Mouse (Mus musculus) embryonic facial prominence, embryonic 15.5 days (tissue): ENCODE results near the gene Lipo2. TPM values are rescaled to one million over a fixed set of nuclear protein-coding genes. Genes with fewer than 3 reads are reported as not detected.
A peak's percentile ranks its signal among the peaks of the same experiment; 100 is the strongest.
"Not testable (repeated sequence)": the region's sequence is repeated elsewhere in the genome, so short reads cannot be mapped to it uniquely, and the experiment has no call there.

Experiments
- ATAC-seq: fragments of 200-750 bp; cut with Nextera tagmentation; 2 replicates; pipeline ENCODE4 v1.8.0; 2017; ENCODE audit warnings: low read depth, moderate TSS enrichment; ENCODE audit not compliant: insufficient number of reproducible peaks, low FRiP score, low TSS enrichment
- H3K27ac ChIP-seq: fragments of 300-500 bp; sonication (generic); replicated peaks from 2 replicates; pipeline ENCODE4 v1.5.1; 2015; ENCODE audit warnings: mild to moderate bottlenecking, inconsistent platforms
- H3K27me3 ChIP-seq: fragments of 300-500 bp; sonication (generic); 2 replicates; pipeline ENCODE4 v1.6.1; 2015; ENCODE audit warnings: inconsistent platforms
- H3K36me3 ChIP-seq: fragments of 300-500 bp; sonication (generic); 2 replicates; pipeline ENCODE4 v1.6.1; 2015; ENCODE audit warnings: mild to moderate bottlenecking, inconsistent platforms
- H3K4me1 ChIP-seq: fragments of 300-500 bp; sonication (generic); 2 replicates; pipeline ENCODE4 v1.6.1; 2015; ENCODE audit warnings: inconsistent platforms
- H3K4me2 ChIP-seq: fragments of 300-500 bp; sonication (generic); replicated peaks from 2 replicates; pipeline ENCODE4 v1.6.1; 2015; ENCODE audit warnings: mild to moderate bottlenecking, inconsistent platforms
- H3K4me3 ChIP-seq: fragments of 300-500 bp; sonication (generic); replicated peaks from 2 replicates; pipeline ENCODE4 v1.5.1; 2015; ENCODE audit warnings: mild to moderate bottlenecking, inconsistent platforms
- H3K9ac ChIP-seq: fragments of 300-500 bp; sonication (generic); 2 replicates; pipeline ENCODE4 v1.6.1; 2015; ENCODE audit warnings: inconsistent platforms
- H3K9me3 ChIP-seq: fragments of 300-500 bp; sonication (generic); replicated peaks from 2 replicates; pipeline ENCODE4 v1.6.1; 2016; ENCODE audit warnings: inconsistent platforms
- WGBS: fragments of 180-500 bp; shearing (Covaris S2); methylation state at CpG from one replicate; pipeline ENCODE4 v1.1.7; 2015; 5-methylcytosine and 5-hydroxymethylcytosine counted together
- polyA plus RNA-seq: library from polyadenylated mRNA; unstranded; fragments of >200 nt; fragmentation: Nextera tagmentation; extraction: Ambion mirVana; gene quantifications from 2 replicates; pipeline ENCODE4 v1.2.1, GENCODE M21; 2015

The Lipo2 gene
- polyA plus RNA-seq, result 0.27 and 0.30 TPM in 2 replicates

DNA sequence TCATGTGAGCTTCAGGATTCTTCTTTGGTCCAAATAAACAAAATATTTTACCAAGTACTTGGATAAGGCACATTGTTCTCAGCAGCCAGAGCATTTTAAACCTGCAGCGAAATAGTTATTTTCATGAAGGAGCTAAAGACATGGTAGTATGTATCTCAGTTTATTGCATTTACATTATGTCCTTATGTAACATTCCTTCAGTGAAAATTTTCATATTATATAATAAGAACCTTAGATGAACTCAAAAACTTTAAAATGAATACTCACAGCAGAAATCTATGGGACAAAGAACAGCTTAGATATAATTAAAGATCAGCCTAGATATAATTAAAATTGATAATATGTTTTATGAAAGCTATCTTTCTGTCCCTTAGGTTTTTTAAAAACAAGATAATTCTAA lies at the start of gene Lipo2:
Lipo2 (minus strand) TSS at position 101 of the 400 bp plus-strand sequence.
- not testable (repeated sequence) for H3K4me2 ChIP-seq, H3K27ac ChIP-seq, H3K36me3 ChIP-seq, H3K27me3 ChIP-seq, H3K4me1 ChIP-seq, H3K9ac ChIP-seq, ATAC-seq, H3K9me3 ChIP-seq, H3K4me3 ChIP-seq
- WGBS, result 96% methylated on average over 1 of the region's 1 CpGs

DNA sequence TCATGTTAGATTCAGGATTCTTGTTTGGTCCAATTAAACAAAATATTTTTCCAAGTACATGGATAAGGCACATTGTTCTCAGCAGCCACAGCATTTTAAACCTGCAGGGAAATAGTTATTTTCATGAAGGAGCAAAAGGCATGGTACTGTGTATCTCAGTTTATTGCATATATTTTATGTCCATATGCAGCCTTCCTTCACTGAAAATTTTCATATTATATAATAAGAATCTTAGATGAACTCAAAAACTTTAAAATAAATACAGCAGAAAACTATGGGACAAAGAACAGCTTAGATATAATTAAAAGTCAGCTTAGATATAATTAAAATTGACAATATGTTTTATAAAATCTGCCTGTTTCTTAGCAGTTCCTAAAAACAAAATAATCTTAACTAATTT lies 36.2 kb upstream of the Lipo2 start, which contains the start of gene Lipo1:
Lipo1 (minus strand) TSS at position 101 of the 400 bp plus-strand sequence.
- not testable (repeated sequence) for H3K9ac ChIP-seq, H3K4me3 ChIP-seq, H3K9me3 ChIP-seq, H3K27me3 ChIP-seq, H3K27ac ChIP-seq, H3K36me3 ChIP-seq, H3K4me2 ChIP-seq, H3K4me1 ChIP-seq, ATAC-seq

DNA sequence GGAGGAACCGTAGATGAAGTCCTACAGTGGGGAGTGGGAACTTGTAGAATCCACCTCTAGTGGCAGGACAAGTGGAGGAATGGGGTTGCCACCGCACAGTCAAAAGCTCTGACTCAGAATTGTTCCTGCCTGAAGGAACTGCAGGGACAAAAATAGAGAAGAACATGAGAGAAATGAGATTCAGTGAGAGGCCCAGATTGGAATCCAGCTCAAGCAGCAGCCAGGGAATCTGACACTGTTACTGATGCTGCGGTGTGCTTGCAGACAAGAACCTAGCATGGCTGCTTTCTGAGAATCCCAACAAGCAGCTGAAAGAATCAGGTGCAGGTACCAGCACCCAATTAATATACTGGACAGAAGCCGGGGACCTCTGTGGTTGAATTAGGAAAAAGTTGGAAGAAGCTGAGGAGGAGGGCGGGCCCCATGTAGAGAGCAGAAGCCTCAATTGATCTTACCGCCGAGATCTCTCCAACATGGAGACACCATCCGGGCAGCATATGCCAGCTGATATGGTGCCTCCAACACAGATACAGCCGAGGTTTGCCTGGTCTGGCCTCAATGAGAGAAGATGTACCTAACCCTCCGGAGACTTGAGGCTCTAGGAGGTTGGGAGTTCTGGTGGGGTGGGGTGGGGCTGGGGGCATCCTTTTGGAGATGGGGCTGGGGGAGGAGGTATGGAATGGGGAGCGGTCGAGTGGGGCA lies 35.6 kb upstream of the Lipo2 start:
- Histone ChIP-seq H3K36me3 (no peaks in the 10 kb centered on the region), H3K4me3 (no peak overlapping the region), H3K9ac (no peak overlapping the region), H3K4me2 (no peak overlapping the region), H3K27ac (no peak overlapping the region), H3K27me3 (no peaks in the 10 kb centered on the region), H3K4me1 (no peaks in the 10 kb centered on the region), H3K9me3 (no peaks in the 10 kb centered on the region)
- no peak for ATAC-seq
- 84% methylated on average over 12 of the region's 12 CpGs for WGBS

DNA sequence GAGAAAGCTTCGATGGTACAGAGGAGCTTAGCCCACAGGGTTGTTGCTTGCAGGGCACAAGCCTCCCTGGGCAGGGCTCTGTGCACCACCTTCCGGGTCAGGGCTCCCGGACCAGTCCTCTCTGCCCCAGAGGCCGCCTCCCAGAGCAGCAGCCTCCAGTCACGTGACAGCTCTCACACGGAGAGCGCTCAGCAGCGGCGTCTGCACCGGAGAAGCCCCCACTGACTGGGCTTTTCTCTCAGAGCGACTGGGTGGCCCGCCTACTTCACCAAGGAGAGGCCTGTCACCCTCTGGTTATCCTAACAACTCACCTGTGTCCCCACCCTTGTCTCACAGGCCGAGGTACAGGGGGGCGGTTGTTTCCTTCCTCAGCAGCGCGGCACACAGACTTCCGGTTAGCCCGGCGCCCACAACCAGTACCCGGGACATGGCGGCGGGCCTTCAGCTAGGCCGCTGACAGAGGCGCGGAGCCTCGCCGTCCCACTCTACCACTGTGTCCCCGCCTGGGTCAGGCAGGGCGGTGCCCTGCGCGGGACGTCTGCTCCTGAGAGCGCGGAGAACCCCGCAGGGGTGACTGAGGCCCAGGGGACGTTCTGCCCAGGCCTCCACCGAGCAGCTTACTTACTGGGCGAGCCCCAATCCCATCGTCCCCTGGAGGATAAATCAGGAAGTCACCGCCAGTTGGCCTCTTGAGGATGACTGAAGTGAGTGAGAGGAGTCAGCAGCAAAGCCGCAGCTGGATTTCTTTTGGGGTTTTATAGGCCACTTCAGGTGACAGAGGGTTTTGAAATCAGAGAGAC lies 10.3 kb upstream of the Lipo2 start, which contains the start of gene Lipo3:
Lipo3 (minus strand) TSS at position 665 of the 800 bp plus-strand sequence.
- not testable (repeated sequence) for H3K4me1 ChIP-seq, H3K27me3 ChIP-seq, H3K36me3 ChIP-seq, H3K27ac ChIP-seq, H3K9ac ChIP-seq, H3K9me3 ChIP-seq
- WGBS, result 31% methylated on average over 14 of the region's 41 CpGs
- Histone ChIP-seq H3K4me2 (peak within 1 kb of the TSS; percentile 28; the same call in 1 of the 2 replicates), H3K4me3 (peak within 1 kb of the TSS; percentile 23)
- ATAC-seq, result peak; percentile 60

Other genes starting within 250 kb of the Lipo2 start
- gene Lipo4, start 233.6 kb downstream of the Lipo2 start, polyA plus RNA-seq, result not detected in 2 replicates
- not detected in 2 replicates for gene Gm8978, start 126.1 kb downstream of the Lipo2 start, polyA plus RNA-seq
- 12.0 and 13.0 TPM in 2 replicates for gene Lipo3, start 10.6 kb upstream of the Lipo2 start, polyA plus RNA-seq
- gene Lipo1, start 36.1 kb upstream of the Lipo2 start, polyA plus RNA-seq, result not detected in 2 replicates
- gene Lipf, start 209.8 kb upstream of the Lipo2 start, polyA plus RNA-seq, result not detected in 2 replicates